Mouse (Mus musculus) liver, embryonic 11.5 days (tissue): Measurements from ENCODE around the gene Gm11011. TPM values are rescaled to one million over a fixed set of nuclear protein-coding genes. Genes with fewer than 3 reads are reported as not detected.
"Not testable (repeated sequence)": the region's sequence is repeated elsewhere in the genome, so short reads cannot be mapped to it uniquely, and the experiment has no call there.

Experiments used
- ATAC-seq: fragments of 200-750 bp; cut with Nextera tagmentation; replicated peaks from 2 replicates; pipeline ENCODE4 v1.8.0; 2017; ENCODE audit warnings: moderate number of reproducible peaks, mild to moderate bottlenecking, moderate TSS enrichment, moderate library complexity; ENCODE audit not compliant: low FRiP score
- DNase-seq: peaks from one replicate; pipeline ENCODE4 v3.0.0-alpha.2; 2017; ENCODE audit warnings: low spot score
- H3K27ac ChIP-seq: fragments of 300-500 bp; sonication (generic); 2 replicates; pipeline ENCODE4 v1.5.1; 2014; ENCODE audit warnings: mild to moderate bottlenecking, low read depth, low read length, control low read depth
- H3K27me3 ChIP-seq: fragments of 300-500 bp; sonication (generic); replicated peaks from 2 replicates; pipeline ENCODE4 v1.6.1; 2014; ENCODE audit warnings: low read length, mixed read lengths; ENCODE audit not compliant: control insufficient read depth, insufficient read depth
- H3K36me3 ChIP-seq: fragments of 300-500 bp; sonication (generic); 2 replicates; pipeline ENCODE4 v1.6.1; 2014; ENCODE audit warnings: mild to moderate bottlenecking, low read length, moderate library complexity, mixed read lengths; ENCODE audit not compliant: control insufficient read depth, insufficient read depth
- H3K4me1 ChIP-seq: fragments of 300-500 bp; sonication (generic); replicated peaks from 2 replicates; pipeline ENCODE4 v1.6.1; 2014; ENCODE audit warnings: low read length, mixed read lengths; ENCODE audit not compliant: control insufficient read depth, insufficient read depth
- H3K4me2 ChIP-seq: fragments of 300-500 bp; sonication (generic); 2 replicates; pipeline ENCODE4 v1.6.1; 2014; ENCODE audit warnings: mild to moderate bottlenecking, control low read depth, moderate library complexity
- H3K4me3 ChIP-seq: fragments of 300-500 bp; sonication (generic); 2 replicates; pipeline ENCODE4 v1.5.1; 2014; ENCODE audit warnings: low read depth, low read length, control low read depth
- H3K9ac ChIP-seq: fragments of 300-500 bp; sonication (generic); 2 replicates; pipeline ENCODE4 v1.6.1; 2014; ENCODE audit warnings: low read depth, low read length, control low read depth
- H3K9me3 ChIP-seq: fragments of 300-500 bp; sonication (generic); 2 replicates; pipeline ENCODE4 v1.6.1; 2016; ENCODE audit warnings: low read length, inconsistent platforms, mixed read lengths; ENCODE audit not compliant: control insufficient read depth
- WGBS: fragments of 180-500 bp; shearing (Covaris S2); extraction: QIAGEN DNeasy Blood & Tissue Kit; methylation state at CpG from one replicate; pipeline ENCODE4 v1.1.7; 2014; 5-methylcytosine and 5-hydroxymethylcytosine counted together
- polyA plus RNA-seq: library from polyadenylated mRNA; unstranded; fragments of >200 nt; fragmentation: Nextera tagmentation; extraction: Ambion mirVana; gene quantifications from 2 replicates; pipeline ENCODE4 v1.2.1, GENCODE M21; 2014

The Gm11011 gene
- not detected in 2 replicates for polyA plus RNA-seq

- not testable (repeated sequence) for H3K27ac ChIP-seq, DNase-seq, H3K27me3 ChIP-seq, H3K4me1 ChIP-seq, H3K36me3 ChIP-seq, H3K9ac ChIP-seq, ATAC-seq, H3K4me2 ChIP-seq, H3K9me3 ChIP-seq, H3K4me3 ChIP-seq
Observed at GRCm38 (mm10) chr2:169587645-169588044, at the start of gene Gm11011. Gene Gm11011 (minus strand): TSS chr2:169587745.

GRCm38 (mm10) chr2:169636414-169636813, 48.9 kb upstream of the Gm11011 start:
- Histone ChIP-seq H3K4me3 (0 out of 2 replicates have a peak overlapping the region, but pooled peaks have one; percentile 12), H3K27ac (no peak overlapping the region), H3K36me3 (no peaks in the 10 kb centered on the region), H3K4me1 (no peaks in the 10 kb centered on the region), H3K27me3 (peaks cover 7% of the 10 kb centered on the region), H3K9ac (no peak overlapping the region), H3K4me2 (peak overlapping the region; percentile 31; the same call in 1 of the 2 replicates), H3K9me3 (no peaks in the 10 kb centered on the region)
- 62% methylated on average over 4 of the region's 4 CpGs for WGBS
- no peak for ATAC-seq
- DNase-seq = no peak

GRCm38 (mm10) chr2:169635428-169635827, 47.9 kb upstream of the Gm11011 start:
- Histone ChIP-seq H3K4me2 (peak overlapping the region; percentile 77), H3K27me3 (peaks cover 7% of the 10 kb centered on the region), H3K9me3 (no peaks in the 10 kb centered on the region), H3K4me1 (no peaks in the 10 kb centered on the region), H3K9ac (peak overlapping the region; percentile 46), H3K27ac (peak overlapping the region; percentile 60), H3K4me3 (peak overlapping the region; percentile 65), H3K36me3 (no peaks in the 10 kb centered on the region)
- DNase-seq = no peak
- WGBS = 53% methylated on average over 7 of the region's 7 CpGs
- no peak for ATAC-seq

- Histone ChIP-seq H3K27me3 (peaks cover 7% of the 10 kb centered on the region), H3K9ac (peak overlapping the region; percentile 78), H3K9me3 (no peaks in the 10 kb centered on the region), H3K4me2 (peak overlapping the region; percentile 77), H3K36me3 (no peaks in the 10 kb centered on the region), H3K4me3 (peak overlapping the region; percentile 65), H3K4me1 (no peaks in the 10 kb centered on the region), H3K27ac (peak overlapping the region; percentile 74)
- no peak for ATAC-seq
- no peak for DNase-seq
- WGBS = 46% methylated on average over 17 of the region's 17 CpGs
Observed at GRCm38 (mm10) chr2:169634619-169635382, 47.3 kb upstream of the Gm11011 start.

DNA sequence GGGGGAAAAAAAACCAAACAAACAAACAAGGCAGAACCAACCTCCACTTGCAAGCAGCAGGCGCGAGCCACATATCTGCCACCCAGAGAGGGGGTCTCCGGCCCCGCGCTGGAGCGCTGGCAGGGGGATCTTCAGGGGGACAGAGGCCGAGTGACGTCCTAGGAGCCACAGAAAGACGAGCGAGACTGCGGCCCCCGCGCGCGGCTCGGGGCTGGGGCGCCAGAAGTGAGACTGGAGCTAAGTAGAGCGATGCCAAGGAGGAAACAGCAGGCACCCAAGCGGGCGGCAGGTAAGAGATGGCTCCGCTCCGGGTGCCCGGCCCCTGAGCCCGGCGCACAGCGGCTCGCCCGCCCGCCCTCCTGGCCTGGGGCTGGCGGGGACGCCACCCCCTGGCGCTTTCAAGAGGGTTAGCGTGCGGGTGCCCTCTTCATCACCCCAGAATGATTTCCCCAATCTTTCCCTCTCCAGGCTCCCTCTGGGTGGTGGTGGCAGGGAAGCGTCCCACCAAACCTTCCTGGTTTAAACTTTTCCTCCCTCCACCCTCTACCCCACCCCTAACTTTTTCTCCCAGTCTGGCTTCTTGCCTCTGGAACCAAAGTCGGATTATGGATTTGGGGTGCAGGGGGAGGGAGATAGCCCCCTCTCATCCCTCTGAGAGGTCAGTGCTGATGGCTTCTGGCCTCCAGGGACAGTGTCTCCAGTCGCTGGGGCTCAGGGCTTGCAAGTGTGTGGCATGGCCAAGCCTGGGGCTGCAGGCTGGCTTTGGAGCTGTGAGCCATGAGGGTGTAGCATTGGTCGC, 46.1 kb upstream of the Gm11011 start:
- DNase-seq = peak; percentile 45
- H3K4me1 ChIP-seq = no peaks in the 10 kb centered on the region
- peak overlapping the region; percentile 65 for H3K4me3 ChIP-seq
- under 1% methylated on average over 32 of the region's 38 CpGs for WGBS
- ATAC-seq = 0 out of 2 replicates have a peak, but pooled peaks have one; percentile 19
- peak overlapping the region; percentile 77 for H3K4me2 ChIP-seq
- H3K27ac ChIP-seq = peak overlapping the region; percentile 74
- peak overlapping the region; percentile 78 for H3K9ac ChIP-seq
- no peaks in the 10 kb centered on the region for H3K36me3 ChIP-seq
- H3K9me3 ChIP-seq = no peaks in the 10 kb centered on the region
- peaks cover 7% of the 10 kb centered on the region for H3K27me3 ChIP-seq

- 0% methylated on average over 18 of the region's 22 CpGs for WGBS
- H3K27ac ChIP-seq = peak within 1 kb of the TSS; percentile 74
- peak; percentile 69 for ATAC-seq
Observed at GRCm38 (mm10) chr2:169632338-169633151, 45.0 kb upstream of the Gm11011 start, which contains the start of gene Tshz2. Gene Tshz2 (plus strand): TSS chr2:169633013.

GRCm38 (mm10) chr2:169630070-169630469, 42.5 kb upstream of the Gm11011 start:
- no peak overlapping the region for H3K9ac ChIP-seq
- ATAC-seq (no peak), DNase-seq (no peak)
- H3K27me3 ChIP-seq = peaks cover 7% of the 10 kb centered on the region
- H3K27ac ChIP-seq = no peak overlapping the region
- H3K9me3 ChIP-seq = no peaks in the 10 kb centered on the region
- H3K4me1 ChIP-seq = no peaks in the 10 kb centered on the region
- 73% methylated on average over 3 of the region's 3 CpGs for WGBS
- H3K36me3 ChIP-seq = no peaks in the 10 kb centered on the region
- H3K4me2 ChIP-seq = no peak overlapping the region
- no peak overlapping the region for H3K4me3 ChIP-seq

More at GRCm38 (mm10) chr2:169632338-169633151, 45.0 kb upstream of the Gm11011 start, which contains the start of gene Tshz2:
- DNase-seq = peak; percentile 51
- Histone ChIP-seq H3K4me2 (peak within 1 kb of the TSS; percentile 77), H3K4me3 (peak within 1 kb of the TSS; percentile 65), H3K9ac (peak within 1 kb of the TSS; percentile 78), H3K36me3 (no peaks in the 10 kb centered on the region), H3K9me3 (no peaks in the 10 kb centered on the region), H3K27me3 (peaks cover 7% of the 10 kb centered on the region), H3K4me1 (no peaks in the 10 kb centered on the region)

DNA sequence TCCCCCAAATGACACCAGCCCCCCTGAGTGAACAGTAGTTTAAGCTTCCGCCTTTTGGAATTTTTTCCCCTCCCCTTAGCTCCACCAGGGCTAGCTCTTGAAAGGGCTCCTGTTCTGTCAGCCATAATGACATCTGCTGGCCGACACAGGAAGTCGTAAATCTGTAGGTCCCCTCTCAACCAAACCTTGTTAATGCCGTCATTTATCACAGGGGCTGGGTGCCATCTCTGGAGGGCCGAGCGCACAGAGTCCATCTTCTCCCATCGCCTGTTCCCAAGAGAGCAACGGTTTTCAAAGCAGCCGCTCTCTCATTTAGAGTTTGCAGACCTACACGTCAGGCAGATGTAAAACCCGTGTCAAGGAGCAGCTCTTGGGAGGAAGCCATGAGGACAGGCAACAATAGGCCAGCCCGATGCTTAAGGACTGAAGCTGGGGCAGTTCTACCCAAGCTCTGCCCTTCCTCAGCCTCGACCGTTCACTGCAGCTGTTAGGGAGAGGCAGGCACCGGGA, 33.7 kb upstream of the Gm11011 start:
- H3K27me3 ChIP-seq = no peaks in the 10 kb centered on the region
- 34% methylated on average over 15 of the region's 15 CpGs for WGBS
- no peak overlapping the region for H3K9ac ChIP-seq
- DNase-seq = peak; percentile 51
- no peaks in the 10 kb centered on the region for H3K4me1 ChIP-seq
- no peaks in the 10 kb centered on the region for H3K36me3 ChIP-seq
- 0 out of 2 replicates have a peak, but pooled peaks have one; percentile 23 for ATAC-seq
- H3K9me3 ChIP-seq = no peaks in the 10 kb centered on the region
- no peak overlapping the region for H3K4me2 ChIP-seq
- no peak overlapping the region for H3K27ac ChIP-seq
- H3K4me3 ChIP-seq = no peak overlapping the region
